In genomic region chr2:32712586-32712933, GRCm38 (mm10) we compare ENCODE assay signal across 8 mouse cellular contexts. TPM values are rescaled to one million over a fixed set of nuclear protein-coding genes. Genes with fewer than 3 reads are reported as not detected.
A peak's percentile ranks its signal among the peaks of the same experiment; 100 is the strongest.
DNase-seq lines count a peak whose midpoint lies in the region; ATAC-seq lines count a peak whose summit lies in the region.

No protein-coding gene starts in this region.

- H3K4me3 ChIP-seq in heart, embryonic 13.5 days = peak overlapping the region; percentile 87
- peak overlapping the region; percentile 84 for H3K4me3 ChIP-seq in liver, embryonic 16.5 days (ENCODE audit: low read depth, low read length)
- peak overlapping the region; percentile 93 for H3K4me3 ChIP-seq in neural tube, embryonic 12.5 days

- no peaks in the 10 kb centered on the region for H3K27me3 ChIP-seq in heart, embryonic 13.5 days (replicated peaks)
- H3K27me3 ChIP-seq in liver, embryonic 16.5 days (ENCODE audit: control insufficient read depth, insufficient read depth, low read depth, low read length) = no peaks in the 10 kb centered on the region
- H3K27me3 ChIP-seq in neural tube, embryonic 12.5 days (replicated peaks) = no peaks in the 10 kb centered on the region

- peaks cover 38% of the 10 kb centered on the region for H3K4me1 ChIP-seq in heart, embryonic 13.5 days
- peaks cover 28% of the 10 kb centered on the region for H3K4me1 ChIP-seq in liver, embryonic 16.5 days (ENCODE audit: control insufficient read depth, low read depth, low read length)
- peaks cover 24% of the 10 kb centered on the region for H3K4me1 ChIP-seq in neural tube, embryonic 12.5 days

- WGBS in heart, embryonic 13.5 days = 0% methylated on average over 29 of the region's 44 CpGs
- 1% methylated on average over 26 of the region's 44 CpGs for WGBS in liver, embryonic 16.5 days (ENCODE audit: insufficient replicate concordance)
- WGBS in neural tube, embryonic 12.5 days = 1% methylated on average over 42 of the region's 44 CpGs

- H3K4me2 ChIP-seq in heart, embryonic 13.5 days = peak overlapping the region; percentile 81
- H3K4me2 ChIP-seq in liver, embryonic 16.5 days (ENCODE audit: low read depth, low read length) = peak overlapping the region; percentile 89
- H3K4me2 ChIP-seq in neural tube, embryonic 12.5 days (replicated peaks) = peak overlapping the region; percentile 93

- H3K9me3 ChIP-seq in heart, embryonic 13.5 days = no peaks in the 10 kb centered on the region
- H3K9me3 ChIP-seq in liver, embryonic 16.5 days (replicated peaks; ENCODE audit: control insufficient read depth, low read length) = no peaks in the 10 kb centered on the region
- no peaks in the 10 kb centered on the region for H3K9me3 ChIP-seq in neural tube, embryonic 12.5 days

- peaks cover 41% of the 10 kb centered on the region for H3K36me3 ChIP-seq in heart, embryonic 13.5 days
- H3K36me3 ChIP-seq in liver, embryonic 16.5 days (ENCODE audit: control insufficient read depth, insufficient read depth) = peaks cover 18% of the 10 kb centered on the region
- H3K36me3 ChIP-seq in neural tube, embryonic 12.5 days = peaks cover 33% of the 10 kb centered on the region

- peak overlapping the region; percentile 99 for H3K27ac ChIP-seq in heart, embryonic 13.5 days (replicated peaks)
- peak overlapping the region; percentile 89 for H3K27ac ChIP-seq in liver, embryonic 16.5 days (ENCODE audit: low read length)
- peak overlapping the region; percentile 97 for H3K27ac ChIP-seq in neural tube, embryonic 12.5 days

- ATAC-seq in erythroid progenitor cell, adult 5-6 weeks (replicated peaks; ENCODE audit: low FRiP score, poor library complexity, severe bottlenecking) = peak; percentile 83
- ATAC-seq in heart, embryonic 13.5 days (ENCODE audit: extremely low read depth, insufficient number of reproducible peaks, low FRiP score, low TSS enrichment) = peak; percentile 86
- ATAC-seq in liver, embryonic 16.5 days (ENCODE audit: low read depth) = peak; percentile 86
- ATAC-seq in neural tube, embryonic 12.5 days (ENCODE audit: low FRiP score, low read depth) = peak; percentile 91

- DNase-seq in CD8-positive naive resting alpha-beta T cell, adult 2 months (ENCODE audit: low read depth in 2 of 2, low spot score in 2 of 2) = peak; percentile 95 to 97
- peak; percentile 80 for DNase-seq in brain, embryonic 18.5 days (ENCODE audit: low read depth, low spot score)
- peak; percentile 97 for DNase-seq in kidney, postnatal 10 days
- DNase-seq in testis, postnatal 10 days (ENCODE audit: low spot score) = peak; percentile 97

- peak overlapping the region; percentile 97 for H3K9ac ChIP-seq in heart, embryonic 13.5 days
- H3K9ac ChIP-seq in liver, embryonic 16.5 days (ENCODE audit: low read depth, low read length) = peak overlapping the region; percentile 82
- peak overlapping the region; percentile 90 for H3K9ac ChIP-seq in neural tube, embryonic 12.5 days

RNA-seq across cellular contexts. Expression of gene Cdk9, which starts 0.3 kb away (rescaled TPM):
- 17.2 and 33.9 TPM in 2 replicates for total RNA-seq in erythroid progenitor cell, adult 5-6 weeks (2015; ENCODE audit: low replicate concordance)
- 26.2 and 29.3 TPM in 2 replicates for total RNA-seq in erythroid progenitor cell, adult 5-6 weeks (2017; ENCODE audit: low replicate concordance)
- 60.0 and 63.2 TPM in 2 replicates for polyA plus RNA-seq in heart, embryonic 13.5 days (2015; fragmentation: Nextera tagmentation; extraction: Ambion mirVana)
- 40.2 and 43.8 TPM in 2 replicates for polyA plus RNA-seq in liver, embryonic 16.5 days (2015; fragmentation: Nextera tagmentation; extraction: Ambion mirVana)
- 97.8 and 103 TPM in 2 replicates for polyA plus RNA-seq in neural tube, embryonic 12.5 days (2016; fragmentation: Nextera tagmentation; extraction: Ambion mirVana)

RNA-seq across cellular contexts. Expression of gene Sh2d3c, which starts 8.3 kb away (rescaled TPM):
- total RNA-seq in erythroid progenitor cell, adult 5-6 weeks (2015; ENCODE audit: low replicate concordance) = 8.6 and 10.5 TPM in 2 replicates
- total RNA-seq in erythroid progenitor cell, adult 5-6 weeks (2017; ENCODE audit: low replicate concordance) = 1.5 and 3.3 TPM in 2 replicates
- polyA plus RNA-seq in heart, embryonic 13.5 days (2015; fragmentation: Nextera tagmentation; extraction: Ambion mirVana) = 33.0 and 34.1 TPM in 2 replicates
- 7.1 and 8.6 TPM in 2 replicates for polyA plus RNA-seq in liver, embryonic 16.5 days (2015; fragmentation: Nextera tagmentation; extraction: Ambion mirVana)
- polyA plus RNA-seq in neural tube, embryonic 12.5 days (2016; fragmentation: Nextera tagmentation; extraction: Ambion mirVana) = 41.8 and 45.1 TPM in 2 replicates

RNA-seq across cellular contexts. Expression of gene Fpgs, which starts 8.6 kb away (rescaled TPM):
- total RNA-seq in erythroid progenitor cell, adult 5-6 weeks (2015; ENCODE audit: low replicate concordance) = not detected in 2 replicates
- 1.5 and 3.7 TPM in 2 replicates for total RNA-seq in erythroid progenitor cell, adult 5-6 weeks (2017; ENCODE audit: low replicate concordance)
- polyA plus RNA-seq in heart, embryonic 13.5 days (2015; fragmentation: Nextera tagmentation; extraction: Ambion mirVana) = 19.0 and 21.3 TPM in 2 replicates
- polyA plus RNA-seq in liver, embryonic 16.5 days (2015; fragmentation: Nextera tagmentation; extraction: Ambion mirVana) = 49.7 and 56.2 TPM in 2 replicates
- 16.4 and 17.3 TPM in 2 replicates for polyA plus RNA-seq in neural tube, embryonic 12.5 days (2016; fragmentation: Nextera tagmentation; extraction: Ambion mirVana)

RNA-seq across cellular contexts. Expression of gene 6330409D20Rik, which starts 28.3 kb away (rescaled TPM):
- total RNA-seq in erythroid progenitor cell, adult 5-6 weeks (2015; ENCODE audit: low replicate concordance) = not detected in 2 replicates
- not detected in 2 replicates for total RNA-seq in erythroid progenitor cell, adult 5-6 weeks (2017; ENCODE audit: low replicate concordance)
- polyA plus RNA-seq in heart, embryonic 13.5 days (2015; fragmentation: Nextera tagmentation; extraction: Ambion mirVana) = 0.18 and 0.28 TPM in 2 replicates
- not detected in 2 replicates for polyA plus RNA-seq in liver, embryonic 16.5 days (2015; fragmentation: Nextera tagmentation; extraction: Ambion mirVana)
- 2.1 and 3.1 TPM in 2 replicates for polyA plus RNA-seq in neural tube, embryonic 12.5 days (2016; fragmentation: Nextera tagmentation; extraction: Ambion mirVana)

RNA-seq across cellular contexts. Expression of gene Tor2a, which starts 44.5 kb away (rescaled TPM):
- total RNA-seq in erythroid progenitor cell, adult 5-6 weeks (2015; ENCODE audit: low replicate concordance) = 2.9 and 4.2 TPM in 2 replicates
- total RNA-seq in erythroid progenitor cell, adult 5-6 weeks (2017; ENCODE audit: low replicate concordance) = 0.91 and 4.5 TPM in 2 replicates
- 37.0 and 40.0 TPM in 2 replicates for polyA plus RNA-seq in heart, embryonic 13.5 days (2015; fragmentation: Nextera tagmentation; extraction: Ambion mirVana)
- 25.7 and 26.1 TPM in 2 replicates for polyA plus RNA-seq in liver, embryonic 16.5 days (2015; fragmentation: Nextera tagmentation; extraction: Ambion mirVana)
- 55.5 and 56.1 TPM in 2 replicates for polyA plus RNA-seq in neural tube, embryonic 12.5 days (2016; fragmentation: Nextera tagmentation; extraction: Ambion mirVana)

Comparison
In these comparisons a context has a peak if more than half of its experiments do, and no peak if none do; other contexts are left out.
1. Peak in every context shown above with its lines: DNase-seq, ATAC-seq, H3K4me3 ChIP-seq and H3K27ac ChIP-seq.